Mouse (Mus musculus): ENCODE measurements around the gene Ttc7.

GRCm38 (mm10) chr17:87379821-87380220 is 97.1 kb downstream of the Ttc7 start:
- TF ChIP-seq POLR2A (IDR thresholded peaks at IDR 0.05; ENCODE audit: borderline replicate concordance, extremely low read depth, insufficient read depth, insufficient read length, poor library complexity, severe bottlenecking) (no peak), CTCF (IDR thresholded peaks at IDR 0.05; ENCODE audit: borderline replicate concordance, extremely low read depth, insufficient read depth, insufficient read length) (no peak)

All from brain, embryonic 14.5 days (tissue).